Comparison of ENCODE assay signal across 8 mouse cellular contexts in the genomic region with DNA sequence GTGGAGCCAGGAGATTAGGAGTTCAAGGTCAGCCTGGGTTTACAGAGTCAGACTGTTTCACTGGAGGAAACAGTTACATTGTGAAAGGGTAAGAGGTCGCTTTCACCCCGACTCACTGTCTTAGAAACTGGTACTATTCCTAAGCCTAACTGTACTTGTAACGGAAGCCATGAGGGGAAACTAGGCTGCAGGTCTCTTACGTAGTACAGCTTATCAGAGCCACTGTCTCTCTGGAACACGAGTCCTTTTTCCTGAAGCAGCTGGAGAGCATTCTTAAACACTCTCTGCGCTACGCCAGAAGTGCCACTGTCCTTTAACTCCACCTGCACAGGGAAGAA. TPM values are rescaled to one million over a fixed set of nuclear protein-coding genes. Genes with fewer than 3 reads are reported as not detected.
DNase-seq lines count a peak whose midpoint lies in the region; ATAC-seq lines count a peak whose summit lies in the region.

No protein-coding gene starts in this region.

- no peak overlapping the region for H3K4me3 ChIP-seq in midbrain, embryonic 10.5 days
- H3K4me3 ChIP-seq in midbrain, embryonic 11.5 days (ENCODE audit: low read depth, low read length): no peak overlapping the region
- H3K4me3 ChIP-seq in intestine, embryonic 15.5 days (replicated peaks): no peak overlapping the region
- H3K4me3 ChIP-seq in stomach, embryonic 14.5 days (ENCODE audit: low read depth, low read length): no peak overlapping the region

- DNase-seq in CD4-positive, CD25-positive, alpha-beta regulatory T cell, adult 2 months (ENCODE audit: low read depth, low spot score): peak; percentile 25
- no peak for DNase-seq in midbrain, embryonic 10.5 days (ENCODE audit: low spot score)
- DNase-seq in midbrain, embryonic 11.5 days (ENCODE audit: low spot score, missing footprints): no peak
- no peak for DNase-seq in right cerebral cortex, postnatal 36 days (ENCODE audit: low spot score in 2 of 2)
- no peak for DNase-seq in kidney, adult 18-20 months

- H3K9ac ChIP-seq in midbrain, embryonic 11.5 days (ENCODE audit: low read length): no peak overlapping the region
- no peak overlapping the region for H3K9ac ChIP-seq in intestine, embryonic 15.5 days
- no peak overlapping the region for H3K9ac ChIP-seq in stomach, embryonic 14.5 days (replicated peaks; ENCODE audit: low read depth, low read length)

- peaks cover 51% of the 10 kb centered on the region for H3K36me3 ChIP-seq in midbrain, embryonic 10.5 days
- 0 out of 2 replicates have a peak, but pooled peaks cover 3% of the 10 kb centered on the region for H3K36me3 ChIP-seq in midbrain, embryonic 11.5 days (ENCODE audit: control insufficient read depth, insufficient read depth, low read length)
- 0 out of 2 replicates have a peak, but pooled peaks cover 3% of the 10 kb centered on the region for H3K36me3 ChIP-seq in intestine, embryonic 15.5 days
- H3K36me3 ChIP-seq in stomach, embryonic 14.5 days (ENCODE audit: control insufficient read depth, insufficient read depth, low read length): peaks cover 19% of the 10 kb centered on the region

- peak overlapping the region; percentile 69 for H3K27ac ChIP-seq in midbrain, embryonic 10.5 days (replicated peaks)
- no peak overlapping the region for H3K27ac ChIP-seq in midbrain, embryonic 11.5 days (ENCODE audit: low read depth, low read length)
- H3K27ac ChIP-seq in intestine, embryonic 15.5 days: peak overlapping the region; percentile 75
- peak overlapping the region; percentile 75; the same call in 1 of the 2 replicates for H3K27ac ChIP-seq in stomach, embryonic 14.5 days (ENCODE audit: low read length)

- peaks cover 31% of the 10 kb centered on the region for H3K4me1 ChIP-seq in midbrain, embryonic 10.5 days
- peaks cover 7% of the 10 kb centered on the region; the same call in 1 of the 2 replicates for H3K4me1 ChIP-seq in midbrain, embryonic 11.5 days (ENCODE audit: control insufficient read depth, insufficient read depth, low read length)
- H3K4me1 ChIP-seq in intestine, embryonic 15.5 days (replicated peaks): peaks cover 36% of the 10 kb centered on the region
- peaks cover 20% of the 10 kb centered on the region; the same call in 1 of the 2 replicates for H3K4me1 ChIP-seq in stomach, embryonic 14.5 days (ENCODE audit: control insufficient read depth, insufficient read depth, low read length)

- no peaks in the 10 kb centered on the region for H3K27me3 ChIP-seq in midbrain, embryonic 10.5 days (ENCODE audit: low read depth, poor library complexity, severe bottlenecking)
- no peaks in the 10 kb centered on the region for H3K27me3 ChIP-seq in midbrain, embryonic 11.5 days (ENCODE audit: control insufficient read depth, insufficient read depth, low read length)
- no peaks in the 10 kb centered on the region for H3K27me3 ChIP-seq in intestine, embryonic 15.5 days (replicated peaks)
- H3K27me3 ChIP-seq in stomach, embryonic 14.5 days (ENCODE audit: control insufficient read depth, insufficient read depth, low read length): no peaks in the 10 kb centered on the region

- ATAC-seq in CD4-positive, CD25-positive, alpha-beta regulatory T cell, adult 4 months: no peak
- ATAC-seq in midbrain, embryonic 11.5 days (ENCODE audit: low FRiP score): no peak
- no peak for ATAC-seq in intestine, embryonic 15.5 days
- ATAC-seq in stomach, embryonic 14.5 days (ENCODE audit: insufficient number of reproducible peaks, insufficient read depth, low FRiP score, low read depth): no peak

- no peak overlapping the region for H3K4me2 ChIP-seq in midbrain, embryonic 11.5 days
- no peak overlapping the region for H3K4me2 ChIP-seq in intestine, embryonic 15.5 days (replicated peaks)
- H3K4me2 ChIP-seq in stomach, embryonic 14.5 days (replicated peaks; ENCODE audit: low read depth, low read length): no peak overlapping the region

- WGBS in midbrain, embryonic 10.5 days: 89% methylated on average over 7 of the region's 7 CpGs
- WGBS in midbrain, embryonic 11.5 days: 90% methylated on average over 7 of the region's 7 CpGs
- 73% methylated on average over 7 of the region's 7 CpGs for WGBS in intestine, embryonic 15.5 days
- WGBS in stomach, embryonic 14.5 days: 73% methylated on average over 7 of the region's 7 CpGs

- H3K9me3 ChIP-seq in midbrain, embryonic 10.5 days (replicated peaks): no peaks in the 10 kb centered on the region
- no peaks in the 10 kb centered on the region for H3K9me3 ChIP-seq in midbrain, embryonic 11.5 days (ENCODE audit: control insufficient read depth, low read length)
- H3K9me3 ChIP-seq in intestine, embryonic 15.5 days: no peaks in the 10 kb centered on the region
- no peaks in the 10 kb centered on the region for H3K9me3 ChIP-seq in stomach, embryonic 14.5 days (ENCODE audit: control insufficient read depth, low read depth, low read length)

RNA-seq across cellular contexts. Expression of a gene that starts 27.2 kb away (rescaled TPM):
- polyA plus RNA-seq in CD4-positive, CD25-positive, alpha-beta regulatory T cell, adult 4 months (2017; shearing (Covaris generic)): 10 to 100 TPM; 37.8 to 49.1 TPM
- polyA plus RNA-seq in midbrain, embryonic 10.5 days (2016; fragmentation: Nextera tagmentation; extraction: Ambion mirVana): 52.5 and 63.4 TPM in 2 replicates
- 43.9 and 49.1 TPM in 2 replicates for polyA plus RNA-seq in midbrain, embryonic 11.5 days (2014; fragmentation: Nextera tagmentation; extraction: Ambion mirVana)
- polyA plus RNA-seq in intestine, embryonic 15.5 days (2015; fragmentation: Nextera tagmentation; extraction: Ambion mirVana): 43.8 and 44.8 TPM in 2 replicates
- polyA plus RNA-seq in stomach, embryonic 14.5 days (2014; fragmentation: Nextera tagmentation; extraction: Ambion mirVana): 58.5 and 68.4 TPM in 2 replicates

RNA-seq across cellular contexts. Expression of a gene that starts 45.9 kb away (rescaled TPM):
- polyA plus RNA-seq in CD4-positive, CD25-positive, alpha-beta regulatory T cell, adult 4 months (2017; shearing (Covaris generic)): 1 to 10 TPM in 1 of 2 experiments, under 1 TPM in 1; 0.60 to 1.9 TPM
- polyA plus RNA-seq in midbrain, embryonic 10.5 days (2016; fragmentation: Nextera tagmentation; extraction: Ambion mirVana): 1.7 TPM in 2 replicates
- polyA plus RNA-seq in midbrain, embryonic 11.5 days (2014; fragmentation: Nextera tagmentation; extraction: Ambion mirVana): 4.0 and 4.1 TPM in 2 replicates
- 4.8 and 5.0 TPM in 2 replicates for polyA plus RNA-seq in intestine, embryonic 15.5 days (2015; fragmentation: Nextera tagmentation; extraction: Ambion mirVana)
- polyA plus RNA-seq in stomach, embryonic 14.5 days (2014; fragmentation: Nextera tagmentation; extraction: Ambion mirVana): 13.6 and 13.7 TPM in 2 replicates
